Mouse (Mus musculus) cerebral cortex, adult 2 months (tissue): ENCODE results near the gene Lman2.

Source experiments
- WGBS: fragments of 180-500 bp; shearing (Covaris S2); methylation state at CpG from one replicate; pipeline ENCODE4 v1.1.7; 2018; 5-methylcytosine and 5-hydroxymethylcytosine counted together

Gene Lman2

GRCm38 (mm10) chr13:55325596-55325995, 37.0 kb downstream of the Lman2 start:
- 62% methylated on average over 11 of the region's 11 CpGs for WGBS

GRCm38 (mm10) chr13:55322130-55322825, 40.3 kb downstream of the Lman2 start:
- 2% methylated on average over 31 of the region's 31 CpGs for WGBS

GRCm38 (mm10) chr13:55321434-55322129, 41.0 kb downstream of the Lman2 start, which contains the start of gene Rab24:
Gene Rab24 (minus strand): TSS chr13:55321946.
- under 1% methylated on average over 73 of the region's 73 CpGs for WGBS

- WGBS = 58% methylated on average over 4 of the region's 4 CpGs
Measured at GRCm38 (mm10) chr13:55319931-55320533, 42.6 kb downstream of the Lman2 start, which contains the start of gene Prelid1. Gene Prelid1 (plus strand): TSS chr13:55320500.

GRCm38 (mm10) chr13:55318351-55318750, 44.2 kb downstream of the Lman2 start:
- WGBS = 47% methylated on average over 3 of the region's 3 CpGs

- WGBS = 76% methylated on average over 2 of the region's 2 CpGs
Measured at GRCm38 (mm10) chr13:55314891-55315412, 47.6 kb downstream of the Lman2 start.

- WGBS = 48% methylated on average over 9 of the region's 9 CpGs
Measured at GRCm38 (mm10) chr13:55313051-55313450, 49.5 kb downstream of the Lman2 start.

GRCm38 (mm10) chr13:55312028-55312630, 50.5 kb downstream of the Lman2 start:
- 46% methylated on average over 8 of the region's 8 CpGs for WGBS

GRCm38 (mm10) chr13:55300913-55301312, 61.7 kb downstream of the Lman2 start:
- 81% methylated on average over 5 of the region's 5 CpGs for WGBS

- WGBS = 96% methylated on average over 1 of the region's 1 CpGs
Measured at GRCm38 (mm10) chr13:55296760-55297159, 65.8 kb downstream of the Lman2 start.
